Mouse (Mus musculus) kidney, embryonic 16.5 days (tissue): ENCODE measurements around the gene Mfap1a. TPM values are rescaled to one million over a fixed set of nuclear protein-coding genes. Genes with fewer than 3 reads are reported as not detected.
"Not testable (repeated sequence)": the region's sequence is repeated elsewhere in the genome, so short reads cannot be mapped to it uniquely, and the experiment has no call there.

Experiments used
- ATAC-seq: fragments of 200-750 bp; cut with Nextera tagmentation; 2 replicates; pipeline ENCODE4 v1.8.0; 2017; ENCODE audit warnings: moderate TSS enrichment; ENCODE audit not compliant: low FRiP score, low TSS enrichment
- H3K27ac ChIP-seq: fragments of 300-500 bp; sonication (generic); 2 replicates; pipeline ENCODE4 v1.5.1; 2014; ENCODE audit warnings: low read length
- H3K27me3 ChIP-seq: fragments of 300-500 bp; sonication (generic); 2 replicates; pipeline ENCODE4 v1.6.1; 2014; ENCODE audit warnings: low read length, control low read depth, mixed read lengths; ENCODE audit not compliant: insufficient read depth
- H3K36me3 ChIP-seq: fragments of 300-500 bp; sonication (generic); 2 replicates; pipeline ENCODE4 v1.6.1; 2014; ENCODE audit warnings: low read length, control low read depth, mixed read lengths; ENCODE audit not compliant: insufficient read depth
- H3K4me1 ChIP-seq: fragments of 300-500 bp; sonication (generic); 2 replicates; pipeline ENCODE4 v1.6.1; 2014; ENCODE audit warnings: low read length, control low read depth, mixed read lengths; ENCODE audit not compliant: insufficient read depth
- H3K4me2 ChIP-seq: fragments of 300-500 bp; sonication (generic); replicated peaks from 2 replicates; pipeline ENCODE4 v1.6.1; 2014; ENCODE audit warnings: low read depth, low read length
- H3K4me3 ChIP-seq: fragments of 300-500 bp; sonication (generic); 2 replicates; pipeline ENCODE4 v1.5.1; 2014; ENCODE audit warnings: mild to moderate bottlenecking, low read length
- H3K9ac ChIP-seq: fragments of 300-500 bp; sonication (generic); replicated peaks from 2 replicates; pipeline ENCODE4 v1.6.1; 2014; ENCODE audit warnings: low read length
- H3K9me3 ChIP-seq: fragments of 300-500 bp; sonication (generic); 2 replicates; pipeline ENCODE4 v1.6.1; 2016; ENCODE audit warnings: low read length, control low read depth
- WGBS: fragments of 180-500 bp; shearing (Covaris S2); extraction: QIAGEN DNeasy Blood & Tissue Kit; methylation state at CpG from one replicate; pipeline ENCODE4 v1.1.7; 2014; 5-methylcytosine and 5-hydroxymethylcytosine counted together
- polyA plus RNA-seq: library from polyadenylated mRNA; unstranded; fragments of >200 nt; fragmentation: Nextera tagmentation; extraction: Ambion mirVana; gene quantifications from 2 replicates; pipeline ENCODE4 v1.2.1, GENCODE M21; 2015

The Mfap1a gene
- polyA plus RNA-seq = 28.3 and 30.6 TPM in 2 replicates

DNA sequence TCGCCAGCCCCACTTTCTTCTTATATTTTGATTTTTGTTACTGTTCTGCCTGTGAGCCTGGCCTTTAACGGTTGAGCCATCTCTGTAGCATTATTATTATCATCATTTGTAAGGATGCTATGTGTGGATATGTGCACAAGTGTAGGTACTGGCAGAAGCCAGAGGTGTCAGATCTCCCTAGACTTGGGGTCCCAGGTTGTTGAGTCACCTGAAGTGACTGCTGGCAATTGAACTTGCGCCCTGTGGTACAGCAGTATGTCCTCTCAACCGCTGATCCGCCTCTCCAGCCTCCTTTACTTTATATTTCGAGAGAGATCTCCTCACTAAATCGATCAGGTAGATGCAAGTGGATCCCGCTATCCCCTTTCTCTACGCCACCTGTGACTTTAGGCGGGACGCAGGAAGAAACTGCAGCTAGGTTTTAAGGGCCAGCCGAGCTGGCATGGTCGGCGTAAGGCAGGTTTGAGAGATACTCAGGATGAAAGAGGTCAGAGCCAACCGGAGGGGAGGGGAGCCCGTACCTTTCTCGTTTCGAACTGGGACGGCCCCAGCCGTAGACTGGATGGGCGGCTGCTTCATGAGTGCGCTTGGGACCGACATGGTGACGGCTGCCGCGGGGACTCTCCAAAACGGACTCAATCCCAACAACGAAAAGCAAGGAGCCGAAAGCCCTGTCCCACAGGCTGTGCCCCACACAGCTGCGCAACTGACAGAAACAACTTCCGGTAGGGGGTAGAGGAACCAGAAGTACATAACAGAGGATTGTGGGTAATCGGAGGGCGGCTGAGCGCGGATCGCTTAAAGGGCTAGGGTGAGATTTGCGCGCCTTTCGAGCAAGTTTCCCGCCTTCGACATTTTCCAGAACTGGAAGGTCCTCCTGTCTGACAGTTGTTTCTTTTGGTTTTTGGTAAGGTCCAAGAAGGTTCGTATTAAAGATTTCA is at the start of gene Mfap1a, which contains the start of gene Wdr76:
Mfap1a (minus strand) TSS at position 724 of the 941 bp plus-strand sequence.
Wdr76 (plus strand) TSS at position 782 of the 941 bp plus-strand sequence.
- H3K27me3 ChIP-seq, H3K9me3 ChIP-seq, H3K36me3 ChIP-seq, H3K27ac ChIP-seq: not testable (repeated sequence)
- peak within 1 kb of the TSS; percentile 76 for H3K9ac ChIP-seq
- H3K4me1 ChIP-seq = peaks cover 13% of the 10 kb centered on the region
- H3K4me3 ChIP-seq = peak within 1 kb of the TSS; percentile 69
- ATAC-seq = peak; percentile 94
- WGBS = 6% methylated on average over 36 of the region's 42 CpGs
- H3K4me2 ChIP-seq = peak within 1 kb of the TSS; percentile 74

GRCm38 (mm10) chr2:121551271-121551670 is 44.8 kb upstream of the Mfap1a start:
- Histone ChIP-seq H3K27me3 (no peaks in the 10 kb centered on the region), H3K27ac (no peak overlapping the region), H3K9ac (no peak overlapping the region), H3K4me2 (no peak overlapping the region), H3K4me3 (no peak overlapping the region), H3K9me3 (no peaks in the 10 kb centered on the region), H3K4me1 (no peaks in the 10 kb centered on the region), H3K36me3 (peaks cover 2% of the 10 kb centered on the region; the same call in 1 of the 2 replicates)
- no peak for ATAC-seq
- 73% methylated on average over 8 of the region's 8 CpGs for WGBS

DNA sequence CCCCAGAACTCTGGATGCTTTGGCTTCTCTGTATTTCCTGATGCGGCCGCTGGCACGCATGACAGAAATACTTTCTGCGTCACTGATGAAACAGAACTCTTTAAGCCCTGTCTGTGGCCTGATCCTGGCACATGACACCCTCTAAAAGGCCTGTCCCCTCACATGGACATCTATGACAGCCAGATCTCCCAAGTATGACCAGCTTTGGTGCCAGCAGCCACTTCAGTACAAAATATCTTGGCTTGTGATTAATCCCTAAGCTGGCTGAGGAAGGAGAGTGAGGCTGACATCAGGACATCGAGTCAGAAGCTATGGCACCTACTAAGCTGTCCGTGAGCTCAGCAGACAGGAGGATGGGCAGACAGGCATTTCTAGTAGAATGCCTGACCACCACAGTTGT is 43.2 kb upstream of the Mfap1a start:
- Histone ChIP-seq H3K27me3 (no peaks in the 10 kb centered on the region), H3K9ac (no peak overlapping the region), H3K27ac (no peak overlapping the region), H3K4me2 (no peak overlapping the region), H3K36me3 (peaks cover 8% of the 10 kb centered on the region; the same call in 1 of the 2 replicates), H3K4me1 (no peaks in the 10 kb centered on the region), H3K4me3 (no peak overlapping the region), H3K9me3 (no peaks in the 10 kb centered on the region)
- 93% methylated on average over 6 of the region's 6 CpGs for WGBS
- ATAC-seq = no peak

- no peaks in the 10 kb centered on the region for H3K27me3 ChIP-seq
- WGBS = 93% methylated on average over 3 of the region's 3 CpGs
- no peak overlapping the region for H3K9ac ChIP-seq
- no peak overlapping the region for H3K4me2 ChIP-seq
- no peak overlapping the region for H3K4me3 ChIP-seq
- peaks cover 30% of the 10 kb centered on the region for H3K36me3 ChIP-seq
- no peak for ATAC-seq
- H3K9me3 ChIP-seq = no peaks in the 10 kb centered on the region
- no peak overlapping the region for H3K27ac ChIP-seq
- no peaks in the 10 kb centered on the region for H3K4me1 ChIP-seq
Measured at GRCm38 (mm10) chr2:121544829-121545228, 38.4 kb upstream of the Mfap1a start.

GRCm38 (mm10) chr2:121525056-121525455 is 18.6 kb upstream of the Mfap1a start:
- H3K27ac ChIP-seq = no peak overlapping the region
- H3K9me3 ChIP-seq = no peaks in the 10 kb centered on the region
- no peak overlapping the region for H3K4me2 ChIP-seq
- no peaks in the 10 kb centered on the region for H3K4me1 ChIP-seq
- H3K36me3 ChIP-seq = peaks cover 15% of the 10 kb centered on the region; the same call in 1 of the 2 replicates
- H3K9ac ChIP-seq = no peak overlapping the region
- no peaks in the 10 kb centered on the region for H3K27me3 ChIP-seq
- 90% methylated on average over 2 of the region's 2 CpGs for WGBS
- ATAC-seq = no peak
- H3K4me3 ChIP-seq = no peak overlapping the region

DNA sequence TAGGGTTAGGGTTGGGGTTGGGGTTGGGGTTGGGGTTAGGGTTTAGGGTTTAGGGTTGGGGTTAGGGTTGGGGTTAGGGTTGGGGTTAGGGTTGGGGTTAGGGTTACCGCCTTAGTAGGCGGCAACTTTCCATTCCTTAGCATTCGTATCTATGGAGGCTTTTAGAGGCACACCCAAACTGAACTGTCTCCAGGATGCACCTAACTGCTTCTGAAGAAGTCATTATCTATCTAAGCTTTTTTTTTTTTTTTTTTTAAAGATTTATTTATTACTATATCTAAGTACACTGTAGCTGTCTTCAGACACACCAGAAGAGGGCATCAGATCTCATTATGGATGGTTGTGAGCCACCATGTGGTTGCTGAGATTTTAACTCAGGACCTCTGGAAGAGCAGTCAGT is 16.4 kb upstream of the Mfap1a start:
- not testable (repeated sequence) for H3K4me3 ChIP-seq, H3K4me1 ChIP-seq, ATAC-seq, H3K4me2 ChIP-seq, H3K27me3 ChIP-seq, H3K9me3 ChIP-seq, H3K9ac ChIP-seq, H3K27ac ChIP-seq
- peaks cover 20% of the 10 kb centered on the region for H3K36me3 ChIP-seq
- WGBS = 97% methylated on average over 3 of the region's 3 CpGs

- no peaks in the 10 kb centered on the region for H3K9me3 ChIP-seq
- ATAC-seq = no peak
- no peak overlapping the region for H3K27ac ChIP-seq
- H3K27me3 ChIP-seq = no peaks in the 10 kb centered on the region
- H3K36me3 ChIP-seq = peaks cover 23% of the 10 kb centered on the region
- no peaks in the 10 kb centered on the region for H3K4me1 ChIP-seq
- no peak overlapping the region for H3K9ac ChIP-seq
- no peak overlapping the region for H3K4me2 ChIP-seq
- no peak overlapping the region for H3K4me3 ChIP-seq
- WGBS = 90% methylated on average over 2 of the region's 2 CpGs
Measured at GRCm38 (mm10) chr2:121522006-121522405, 15.5 kb upstream of the Mfap1a start.

DNA sequence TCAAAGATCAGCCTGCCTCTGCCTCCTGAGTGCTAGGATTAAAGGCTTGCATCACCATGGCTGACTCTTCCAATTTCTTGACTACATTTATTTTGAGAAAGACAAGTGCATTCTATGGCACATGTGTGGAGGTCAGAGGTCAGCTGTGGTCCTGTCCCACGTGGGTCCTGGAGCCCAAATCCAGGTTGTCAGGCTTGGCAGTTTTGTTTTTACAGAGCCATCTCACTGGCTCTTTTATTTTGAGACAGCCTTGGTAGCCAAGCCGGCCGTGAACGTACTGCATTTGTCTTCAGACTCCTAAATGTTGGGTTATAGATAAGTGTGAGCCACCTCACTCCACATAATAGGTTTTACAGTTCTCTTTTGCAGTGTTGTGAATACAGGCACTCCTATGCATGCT is 12.2 kb upstream of the Mfap1a start:
- H3K4me1 ChIP-seq, ATAC-seq, H3K27ac ChIP-seq, H3K4me3 ChIP-seq, H3K27me3 ChIP-seq, H3K4me2 ChIP-seq, H3K9me3 ChIP-seq, H3K9ac ChIP-seq: not testable (repeated sequence)
- 93% methylated on average over 4 of the region's 4 CpGs for WGBS
- H3K36me3 ChIP-seq = peaks cover 16% of the 10 kb centered on the region

- Histone ChIP-seq H3K4me3 (no peak overlapping the region), H3K4me2 (no peak overlapping the region), H3K36me3 (peaks cover 16% of the 10 kb centered on the region), H3K4me1 (no peaks in the 10 kb centered on the region), H3K9me3 (no peaks in the 10 kb centered on the region), H3K9ac (no peak overlapping the region), H3K27ac (no peak overlapping the region), H3K27me3 (no peaks in the 10 kb centered on the region)
- WGBS = 93% methylated on average over 5 of the region's 5 CpGs
- no peak for ATAC-seq
Measured at GRCm38 (mm10) chr2:121518106-121518505, 11.6 kb upstream of the Mfap1a start.

DNA sequence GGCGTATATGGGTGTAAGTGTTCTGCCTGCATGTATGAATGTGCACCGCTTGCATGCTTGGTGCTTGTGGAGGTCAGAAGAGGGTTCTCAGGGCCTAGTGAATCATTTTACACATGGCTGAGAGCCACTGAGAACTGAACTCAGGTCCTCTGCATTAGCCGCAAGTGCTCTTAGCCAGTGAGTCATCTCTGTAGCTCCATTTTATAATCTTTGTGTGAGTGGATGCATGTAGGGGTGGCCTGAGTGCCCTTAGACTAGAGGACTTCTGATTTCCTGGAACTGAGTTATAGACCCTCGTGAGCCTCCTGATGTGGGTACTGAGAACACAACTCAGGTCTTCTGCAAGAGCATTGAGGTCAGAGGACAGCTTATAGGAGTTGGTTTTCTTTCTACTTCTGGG is 7.7 kb upstream of the Mfap1a start:
- Histone ChIP-seq H3K4me2 (no peak overlapping the region), H3K4me1 (0 out of 2 replicates have a peak, but pooled peaks cover 3% of the 10 kb centered on the region), H3K4me3 (no peak overlapping the region), H3K9me3 (no peaks in the 10 kb centered on the region), H3K27me3 (no peaks in the 10 kb centered on the region), H3K9ac (no peak overlapping the region), H3K36me3 (peaks cover 32% of the 10 kb centered on the region), H3K27ac (no peak overlapping the region)
- WGBS = 93% methylated on average over 4 of the region's 4 CpGs
- ATAC-seq = no peak
